Mouse (Mus musculus): ENCODE results near the gene Adcy2.

Gene Adcy2

DNA sequence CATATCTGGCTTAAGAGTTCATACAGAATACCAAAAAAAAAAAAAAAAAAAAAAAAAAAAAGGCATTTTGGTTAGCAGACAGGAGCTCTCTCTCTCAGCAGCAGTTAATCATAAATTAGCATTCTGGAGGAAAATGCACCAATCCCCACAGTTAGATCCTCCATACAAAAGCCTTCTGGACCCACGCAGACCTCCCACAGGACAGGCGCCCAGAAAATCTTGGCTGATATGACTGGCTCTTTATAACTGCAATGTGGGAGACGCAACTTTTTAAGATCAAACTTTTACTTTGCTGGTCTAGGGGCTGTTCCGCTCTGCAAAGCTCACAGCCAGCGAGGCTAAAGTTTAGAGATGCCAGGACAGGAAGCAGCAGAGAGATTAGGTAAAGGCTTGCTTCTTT lies 37.8 kb downstream of the Adcy2 start:
- no peak for DNase-seq (ENCODE audit: low spot score in 2 of 2)

DNA sequence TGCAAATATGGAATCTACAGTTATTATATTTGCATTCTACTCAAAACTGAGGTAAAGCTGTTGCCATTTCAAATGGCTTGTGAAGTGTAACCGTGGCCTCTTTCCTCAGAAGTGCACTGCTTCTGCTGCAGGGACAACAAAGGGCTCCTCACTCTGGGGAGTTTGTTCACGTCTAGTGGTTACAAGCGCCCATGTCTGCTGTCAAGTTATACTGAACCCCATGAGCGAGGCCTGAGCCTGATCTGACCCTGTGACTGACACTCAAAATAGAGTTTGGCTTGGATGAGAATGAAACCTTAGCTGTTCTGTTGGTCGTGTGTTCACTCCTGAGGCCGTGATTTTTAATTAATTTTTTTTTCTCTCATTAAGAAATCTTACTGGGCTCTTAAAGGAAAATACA lies 38.8 kb downstream of the Adcy2 start:
- no peak for DNase-seq (ENCODE audit: low spot score in 2 of 2)

DNA sequence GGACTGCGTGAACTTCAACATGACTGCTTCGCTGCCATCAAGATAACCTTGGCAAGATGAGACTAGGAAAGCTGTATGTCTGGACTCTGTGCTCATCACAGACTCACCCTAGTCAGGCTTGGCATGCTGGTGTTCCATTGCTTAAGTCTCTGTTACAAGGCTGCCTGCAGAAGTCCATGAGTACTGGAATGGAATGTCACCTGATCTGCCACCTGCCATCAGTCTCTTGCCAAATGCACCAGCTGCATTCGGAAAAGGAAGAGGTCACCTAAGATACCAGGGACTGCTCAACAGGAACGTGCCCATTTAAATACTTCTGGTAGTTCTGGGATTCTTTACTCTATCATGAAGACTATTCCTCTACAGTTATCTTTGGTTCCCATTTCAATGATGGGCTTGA lies 39.9 kb downstream of the Adcy2 start:
- DNase-seq (ENCODE audit: low spot score in 2 of 2) = no peak

DNA sequence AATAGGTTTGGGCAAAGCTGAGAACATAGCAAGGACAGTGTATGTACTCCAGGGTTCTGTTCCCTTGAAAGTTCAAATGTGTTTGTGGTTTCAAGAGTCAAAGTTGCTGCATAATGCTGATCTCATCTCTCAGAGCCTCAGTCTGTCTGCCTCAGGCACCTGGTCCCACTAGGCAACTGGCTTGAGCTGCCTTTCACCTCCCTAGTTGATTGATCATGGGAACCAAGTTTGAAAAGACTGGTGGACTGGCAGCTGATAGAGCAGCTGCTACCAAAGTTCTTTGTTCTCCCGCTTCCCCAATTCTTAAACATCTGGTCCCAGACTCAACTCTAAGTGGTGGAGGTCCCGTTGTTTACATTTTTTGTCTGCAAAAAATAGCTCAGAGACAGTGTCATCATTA lies 56.6 kb downstream of the Adcy2 start:
- DNase-seq (ENCODE audit: low spot score in 2 of 2) = no peak

DNA sequence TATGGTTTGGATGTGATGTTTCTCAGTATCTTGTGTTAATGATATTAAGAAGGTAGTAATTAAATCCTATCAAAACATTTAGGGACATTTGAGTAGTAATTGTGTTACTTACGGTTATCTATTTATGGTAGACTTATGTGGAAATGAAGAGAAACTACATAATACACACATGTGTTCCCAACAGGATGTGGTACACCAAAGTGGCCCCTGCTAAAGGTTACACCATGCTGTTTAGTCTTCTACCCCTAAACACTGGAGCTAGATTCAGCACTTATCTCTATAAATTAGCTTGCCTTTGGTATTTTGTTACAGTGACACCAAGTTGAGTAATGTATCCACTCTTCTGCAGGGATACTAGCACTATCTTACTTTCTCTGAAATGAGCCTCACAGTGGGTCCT lies 57.9 kb downstream of the Adcy2 start:
- no peak for DNase-seq (ENCODE audit: low spot score in 2 of 2)

DNA sequence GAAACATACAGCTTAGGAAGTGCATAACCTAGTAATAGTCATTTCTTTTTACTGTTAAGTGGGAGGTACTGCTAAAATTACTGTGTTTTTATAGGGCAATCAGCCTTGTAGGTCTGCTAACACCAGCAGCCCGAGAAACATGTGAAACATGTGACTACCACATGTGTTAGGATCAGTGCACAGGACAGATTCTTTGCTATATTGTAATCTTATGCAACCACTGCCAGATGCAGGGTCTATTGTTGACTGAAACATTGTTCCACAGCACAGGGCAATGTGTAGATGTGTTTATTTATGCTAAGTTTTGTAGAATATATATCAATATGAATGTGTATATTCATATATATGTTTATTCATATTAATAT lies 67.1 kb downstream of the Adcy2 start:
- no peak for DNase-seq (ENCODE audit: low spot score in 2 of 2)

DNA sequence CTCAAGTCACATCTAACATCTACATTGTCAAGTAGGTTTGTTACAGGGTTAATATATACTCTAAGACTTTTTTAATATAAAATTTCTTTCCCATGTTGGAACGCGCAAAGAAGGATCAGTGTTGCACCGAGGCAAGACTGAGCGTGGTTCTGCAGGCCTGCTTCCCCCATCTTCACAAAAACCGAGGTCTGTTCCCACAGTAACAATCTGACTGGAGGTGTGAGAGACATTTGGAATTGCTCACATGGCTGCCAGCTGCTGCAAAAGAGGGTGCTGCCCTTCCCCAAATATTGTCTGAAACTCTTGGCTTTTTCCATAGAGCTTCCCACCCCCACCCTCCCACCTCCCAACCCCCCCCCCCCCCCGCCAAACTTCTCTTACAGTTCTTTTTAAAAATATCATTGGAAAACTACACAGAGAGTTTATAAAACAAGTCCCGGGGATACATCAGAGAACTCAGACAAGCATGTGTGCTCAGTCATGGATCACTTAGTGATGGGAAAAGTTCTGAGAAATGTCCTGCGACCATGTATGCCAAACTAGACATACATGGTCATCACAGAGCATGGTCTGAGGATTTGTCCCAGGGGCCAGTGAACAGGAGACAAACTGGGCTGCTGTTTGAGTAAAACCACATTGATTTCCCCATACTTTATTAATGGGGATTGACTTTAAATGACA lies 67.6 kb downstream of the Adcy2 start:
- no peak for DNase-seq (ENCODE audit: low spot score in 2 of 2)

DNA sequence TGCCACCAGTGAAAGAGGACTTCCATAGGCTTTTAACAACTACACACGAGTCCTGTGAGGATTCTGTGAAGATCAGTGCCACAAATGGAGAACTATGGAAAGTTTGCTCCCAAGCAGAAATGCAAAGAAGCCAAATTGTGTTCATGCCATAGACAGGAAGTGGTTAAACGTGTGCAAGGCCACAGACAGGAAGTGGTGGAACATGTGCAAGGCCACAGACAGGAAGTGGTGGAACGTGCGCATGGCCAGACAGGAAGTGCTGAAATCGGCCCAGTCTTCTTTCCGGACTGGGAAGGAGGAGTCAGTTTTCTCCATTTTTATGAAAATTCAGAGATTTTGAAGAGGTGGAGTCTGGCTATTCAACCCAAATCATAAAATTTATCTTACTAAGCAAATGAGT lies 70.9 kb downstream of the Adcy2 start:
- no peak for DNase-seq (ENCODE audit: low spot score in 2 of 2)

DNA sequence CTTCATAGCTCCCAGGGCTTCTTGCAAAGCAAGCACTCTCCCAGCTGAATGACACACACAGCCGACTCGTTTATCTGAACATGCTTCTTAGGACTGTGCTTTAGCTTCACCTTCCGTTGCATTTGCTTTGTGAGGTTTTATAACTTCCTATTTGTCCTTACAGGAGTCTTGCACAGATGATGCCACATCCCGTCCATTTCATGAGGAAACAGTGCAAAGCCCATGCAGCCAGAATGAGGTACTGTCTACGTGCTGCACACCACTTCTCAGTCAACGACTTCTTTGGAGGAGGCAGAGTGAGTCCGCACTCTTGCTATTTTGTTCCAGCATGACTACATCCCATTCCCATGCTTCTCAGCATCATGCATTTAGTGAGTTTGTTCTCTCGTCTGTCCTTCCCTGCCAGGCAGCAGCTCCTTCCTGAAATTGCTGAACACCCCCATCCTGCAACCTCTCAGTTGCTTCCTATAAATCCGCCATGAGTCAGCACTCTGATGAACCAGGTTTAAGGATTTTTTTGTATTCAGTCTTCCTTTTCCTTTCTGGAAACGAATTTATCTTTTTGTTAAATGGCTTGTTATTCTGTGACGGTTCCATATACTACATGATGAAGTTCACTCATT lies 85.6 kb downstream of the Adcy2 start:
- DNase-seq (ENCODE audit: low spot score in 2 of 2) = no peak

DNA sequence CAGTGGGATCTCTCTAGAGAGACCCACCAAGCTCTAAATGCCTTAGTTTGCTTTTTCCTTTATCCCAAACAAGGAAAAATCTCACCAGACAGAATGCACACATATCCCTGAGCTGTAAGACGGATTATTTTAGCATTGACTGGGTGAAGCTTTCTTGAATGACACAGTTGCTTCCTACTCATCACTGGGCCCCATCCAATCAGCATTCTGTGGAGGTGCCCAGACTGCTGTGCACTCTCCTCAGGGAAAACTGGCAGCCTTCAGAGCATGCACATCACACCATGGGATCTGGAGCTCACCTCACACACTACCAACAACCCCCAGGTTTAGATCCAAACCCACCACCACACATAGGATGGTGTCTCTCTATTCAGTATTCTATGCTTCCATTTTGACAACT lies 92.7 kb downstream of the Adcy2 start:
- DNase-seq (ENCODE audit: low spot score in 2 of 2) = no peak

DNA sequence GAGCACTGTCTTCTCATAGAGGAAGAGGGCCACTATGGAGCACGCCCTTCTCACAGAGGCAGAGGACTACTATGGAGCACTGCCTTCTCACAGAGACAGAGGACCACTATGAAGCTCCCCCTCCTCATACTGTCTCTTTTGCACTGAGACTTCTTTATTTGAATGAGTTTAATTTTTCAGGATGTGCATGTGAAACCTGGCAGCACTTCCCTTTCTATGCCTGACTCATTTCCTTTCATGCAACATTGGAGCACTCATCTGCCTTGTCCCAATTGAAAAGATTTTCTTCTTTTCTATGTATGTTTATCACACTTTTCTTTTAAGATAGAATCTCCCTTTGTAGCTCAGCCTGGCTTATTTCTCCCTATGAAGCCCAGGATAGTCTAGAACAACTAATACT lies 96.6 kb downstream of the Adcy2 start:
- DNase-seq (ENCODE audit: low spot score in 2 of 2) = no peak

DNA sequence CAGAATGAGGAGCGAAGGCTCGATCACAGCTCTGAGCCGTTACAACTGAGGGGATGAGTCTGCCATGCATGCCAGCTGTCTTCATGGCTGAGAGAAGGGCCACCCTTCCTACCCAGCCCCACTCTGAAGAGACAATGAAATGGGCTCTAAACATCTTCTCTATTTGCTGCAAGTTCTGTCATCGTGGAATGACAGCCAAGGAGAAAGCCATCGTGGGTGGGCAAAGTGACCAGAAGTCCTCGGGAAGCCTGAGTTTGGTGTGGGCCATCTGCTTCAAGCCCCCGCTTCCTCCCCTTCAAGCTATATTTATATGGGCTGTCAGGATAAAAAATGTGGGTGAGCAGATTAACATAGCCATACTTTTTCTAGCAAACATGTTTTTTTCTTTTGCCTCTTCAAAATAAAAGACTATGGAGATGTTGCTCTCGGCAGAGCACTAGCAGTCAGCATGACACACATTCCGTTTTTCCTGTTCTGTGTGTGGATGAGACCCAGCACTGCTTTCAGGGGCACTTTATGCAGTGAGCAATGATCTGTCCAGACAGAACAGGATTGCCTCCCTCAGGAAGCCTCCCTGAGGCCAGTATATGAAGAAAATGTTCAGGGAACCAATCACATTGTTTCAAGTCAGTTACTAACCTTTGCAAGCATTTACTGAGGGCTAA lies 109.3 kb downstream of the Adcy2 start:
- no peak for DNase-seq (ENCODE audit: low spot score in 2 of 2)

DNA sequence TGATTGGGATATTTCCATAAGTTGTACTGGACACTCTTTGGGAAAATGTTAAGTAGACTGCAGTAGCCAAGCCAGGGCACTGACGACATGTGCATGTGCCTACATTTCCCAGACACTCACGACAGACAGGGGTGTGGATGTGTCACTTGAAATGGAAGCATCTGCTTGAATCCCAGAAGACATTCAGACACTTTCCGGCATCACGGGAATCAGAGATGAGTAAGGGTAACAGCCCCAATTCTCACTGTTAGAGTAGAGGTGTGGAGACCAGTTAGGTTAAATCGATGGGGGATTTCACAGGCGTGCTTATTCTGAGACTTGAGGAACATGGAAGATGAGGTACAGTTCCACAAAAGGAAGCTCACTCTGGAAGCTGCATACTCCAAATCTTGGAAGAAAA lies 130.6 kb downstream of the Adcy2 start:
- no peak for DNase-seq (ENCODE audit: low spot score in 2 of 2)

DNA sequence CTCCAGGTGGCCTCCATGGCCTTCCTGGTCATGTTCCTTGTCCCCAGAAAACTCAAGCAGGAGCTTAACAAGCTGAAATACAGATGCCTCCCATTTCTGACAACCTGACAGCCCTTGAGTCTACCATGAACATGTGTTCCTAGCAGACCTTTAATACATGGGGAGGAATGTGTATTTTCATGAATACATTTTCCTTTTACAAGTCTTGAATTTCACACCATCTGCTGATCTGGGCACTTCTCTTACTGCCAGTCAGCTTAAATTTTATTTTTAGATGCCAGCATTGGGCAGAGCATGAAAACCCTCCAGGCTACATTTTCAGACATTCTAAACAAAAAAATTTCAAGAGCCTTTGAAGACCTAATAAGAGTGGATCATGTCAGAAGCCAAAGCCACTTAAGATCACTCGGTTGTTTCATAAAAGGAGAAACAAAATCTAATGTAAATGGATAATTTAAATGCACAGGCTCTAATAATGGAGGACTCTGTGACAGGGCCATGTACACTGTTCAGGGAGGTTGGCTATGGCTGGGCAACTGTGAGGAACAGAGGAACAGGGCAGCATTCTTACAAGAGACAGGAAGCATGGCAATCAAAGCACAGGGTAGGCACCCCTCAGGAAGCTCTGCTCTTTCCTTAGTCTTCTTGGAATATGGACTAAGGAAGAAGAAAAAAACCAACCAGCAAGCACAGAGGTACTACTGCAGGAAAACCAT lies 131.2 kb downstream of the Adcy2 start:
- DNase-seq (ENCODE audit: low spot score in 2 of 2) = no peak

DNA sequence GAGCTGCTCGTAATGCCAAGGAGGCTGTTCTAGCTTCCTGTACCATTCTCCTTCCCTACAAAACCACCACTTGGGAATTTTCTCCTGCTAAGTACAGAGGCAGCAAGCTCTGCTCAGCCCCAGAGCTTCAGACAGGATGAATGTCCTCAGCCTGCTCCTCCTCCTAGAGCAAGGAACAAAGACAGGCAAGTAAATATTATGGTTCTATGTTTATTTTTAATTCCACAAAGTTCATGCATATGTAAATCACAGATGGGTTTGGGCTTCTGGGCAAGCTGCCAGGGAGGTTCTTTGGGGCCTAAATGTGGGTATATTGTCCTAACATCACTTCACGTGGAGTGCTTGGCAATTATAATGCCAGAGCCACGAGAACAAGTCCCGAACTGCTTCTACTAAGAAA lies 139.3 kb downstream of the Adcy2 start:
- no peak for DNase-seq (ENCODE audit: low spot score in 2 of 2)

DNA sequence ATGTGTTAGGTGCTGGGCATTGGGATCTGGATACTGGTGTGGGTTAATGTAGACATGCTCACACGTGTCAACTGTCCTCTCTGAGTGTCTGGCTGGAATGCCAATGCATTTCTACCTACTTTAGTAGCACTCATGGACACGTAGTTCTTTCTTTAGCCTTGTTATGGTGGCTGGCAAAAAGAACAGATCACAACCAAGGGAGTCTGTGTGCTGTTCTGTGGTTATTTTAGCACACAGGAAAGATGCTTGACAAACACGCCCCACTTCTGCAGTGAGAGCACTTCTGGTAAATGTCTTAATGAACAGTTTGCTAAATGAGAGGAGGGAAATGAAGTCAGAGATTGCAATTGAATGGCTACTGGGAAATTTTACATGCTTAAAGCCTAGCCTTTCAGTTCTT lies 151.1 kb downstream of the Adcy2 start:
- no peak for DNase-seq (ENCODE audit: low spot score in 2 of 2)

DNA sequence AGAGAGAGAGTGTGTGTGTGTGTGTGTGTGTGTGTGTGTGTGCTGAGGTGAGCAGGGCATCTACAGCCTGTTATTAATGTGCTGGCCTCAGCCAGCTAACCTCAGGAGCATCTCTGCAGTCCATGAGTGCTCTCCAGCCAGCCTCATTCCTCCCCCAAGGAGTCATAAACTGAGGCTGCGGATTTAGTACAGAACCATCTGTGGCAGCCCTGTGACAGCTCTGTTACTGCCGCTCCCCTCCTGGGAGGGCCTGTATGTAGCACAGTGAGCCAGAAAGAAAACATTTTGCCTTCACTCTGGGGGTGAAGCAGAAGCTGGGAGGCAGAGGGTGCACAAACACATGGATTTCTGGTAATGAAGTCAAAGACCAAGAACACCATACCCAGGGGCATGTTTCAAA lies 159.8 kb downstream of the Adcy2 start:
- DNase-seq (ENCODE audit: low spot score in 2 of 2) = no peak

DNA sequence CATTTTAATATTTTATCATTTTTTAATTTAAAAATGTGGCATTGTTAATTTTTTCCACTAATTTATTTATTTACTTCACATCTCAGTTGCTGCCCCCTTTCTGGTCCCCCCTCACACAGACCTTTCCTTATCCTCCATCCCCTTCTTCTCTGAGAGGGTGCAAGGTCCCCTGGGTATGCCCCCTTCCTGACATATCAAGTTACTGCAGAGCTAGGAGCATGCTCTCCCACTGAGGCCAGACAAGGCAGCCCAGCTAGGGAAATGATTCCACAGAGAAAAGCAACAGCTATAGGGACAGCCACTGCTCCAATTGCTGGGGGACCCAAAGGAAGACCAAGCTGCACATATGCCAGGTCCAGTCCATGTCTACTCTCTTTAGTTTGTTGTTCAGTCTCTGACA lies 163.2 kb downstream of the Adcy2 start:
- DNase-seq (ENCODE audit: low spot score in 2 of 2) = no peak

DNA sequence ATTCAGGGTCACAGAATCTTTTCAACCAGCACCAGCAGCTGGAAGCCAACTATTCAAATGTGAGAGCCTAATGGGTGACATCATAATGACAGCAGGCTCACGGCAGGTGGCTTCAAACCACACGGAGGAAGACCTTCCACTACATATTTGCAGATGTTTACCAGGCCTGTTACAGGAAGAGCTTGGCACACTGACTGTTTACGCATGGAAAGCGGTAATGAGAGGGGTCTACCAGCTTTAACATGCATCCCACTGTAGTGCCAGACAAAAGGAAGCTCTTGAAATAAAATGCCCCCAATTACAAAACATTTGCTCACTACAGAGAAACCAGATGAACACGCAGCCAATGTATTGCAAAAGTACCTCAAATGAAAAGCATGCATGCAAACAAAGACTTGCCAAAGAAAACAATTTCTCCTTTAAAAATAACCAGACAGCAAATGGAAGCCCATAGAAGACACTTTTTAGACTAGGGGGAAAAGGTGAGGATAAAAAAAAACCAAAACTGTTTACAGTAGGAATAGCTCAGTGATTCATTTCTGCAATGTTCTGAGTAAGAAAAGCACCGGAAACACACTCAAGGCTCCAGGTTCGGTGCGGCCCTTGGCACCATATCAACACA lies 163.8 kb downstream of the Adcy2 start:
- no peak for DNase-seq (ENCODE audit: low spot score in 2 of 2)

DNA sequence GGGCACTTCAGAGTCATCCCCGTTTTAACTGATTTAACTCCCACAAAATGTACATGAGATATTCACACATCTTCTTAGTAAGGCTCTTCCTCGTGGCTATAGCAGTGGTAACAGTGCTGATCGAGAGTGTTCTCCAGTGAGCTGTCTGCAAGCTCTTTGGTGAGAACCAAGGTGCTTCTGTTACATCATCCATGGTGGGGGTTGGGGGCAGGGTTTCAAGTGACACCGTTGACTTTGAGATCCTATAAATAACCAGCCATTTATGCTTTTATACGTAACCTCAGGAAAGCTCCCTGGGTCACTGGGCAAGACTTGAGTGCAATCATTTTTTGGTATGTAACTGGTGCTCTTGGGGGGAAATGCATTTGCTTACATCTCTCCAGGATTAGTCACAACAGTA lies 167.2 kb downstream of the Adcy2 start:
- DNase-seq (ENCODE audit: low spot score in 2 of 2) = no peak

DNA sequence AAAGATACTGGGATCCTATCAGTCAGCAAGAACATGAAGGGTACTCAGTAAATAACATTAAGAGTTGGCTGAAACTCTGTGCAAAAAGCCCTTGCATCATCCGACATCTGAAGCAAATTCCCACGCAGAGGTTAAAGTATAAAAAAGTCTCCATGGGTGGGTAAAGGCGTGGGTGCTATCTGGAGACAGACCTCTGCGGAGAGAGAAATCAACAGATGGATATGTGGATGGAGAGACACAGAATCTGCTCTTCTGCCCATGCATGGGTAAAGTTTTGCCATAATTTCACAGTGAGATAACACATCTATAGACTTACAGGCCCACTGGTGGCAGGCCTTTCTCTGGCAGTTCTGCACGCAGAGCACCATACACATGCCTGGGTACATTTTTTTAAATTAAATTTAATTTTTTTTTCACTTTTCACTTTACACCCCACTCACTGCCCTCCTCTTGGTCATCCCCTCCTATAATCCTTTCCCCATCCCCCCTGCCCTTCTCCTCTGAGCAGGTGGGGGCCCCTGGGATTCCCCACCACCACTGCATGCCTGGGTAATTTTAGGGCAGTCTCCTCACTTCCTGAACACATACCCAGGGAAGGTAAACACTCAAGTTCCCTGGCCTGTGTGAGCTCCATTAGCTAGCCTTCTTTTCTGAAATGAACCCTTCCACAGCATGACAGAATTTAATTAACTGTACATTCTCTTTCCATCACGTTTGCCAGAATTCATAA lies 169.1 kb downstream of the Adcy2 start:
- DNase-seq (ENCODE audit: low spot score in 2 of 2) = no peak

DNA sequence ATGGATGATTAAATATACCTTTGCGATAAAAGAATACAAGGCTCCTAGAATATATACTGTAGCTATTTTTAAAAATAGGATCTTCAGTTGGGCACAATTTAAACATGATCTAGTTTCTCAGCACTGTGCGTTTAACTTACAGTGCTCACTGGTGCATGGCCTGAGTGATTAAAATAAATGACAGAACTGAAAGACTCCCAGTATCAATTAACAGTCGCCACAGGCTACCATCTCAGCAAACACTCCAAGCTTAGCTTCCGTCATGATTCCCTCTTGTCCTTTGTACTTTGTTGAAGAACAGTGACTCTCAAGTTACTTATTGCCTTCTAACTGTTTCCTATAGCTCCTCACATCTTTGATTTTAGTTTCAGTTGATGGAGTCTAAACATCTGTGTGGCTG lies 170.9 kb downstream of the Adcy2 start:
- DNase-seq (ENCODE audit: low spot score in 2 of 2) = no peak

All from spleen, postnatal 4 days (tissue).